22 mouse cellular contexts compared by ENCODE assay signal in genomic region chr5:52221596-52221995, GRCm38 (mm10). TPM values are rescaled to one million over a fixed set of nuclear protein-coding genes. Genes with fewer than 3 reads are reported as not detected.
DNase-seq lines count a peak whose midpoint lies in the region.
"Had no signal": no experiment of that assay in that cellular context is flagged by ENCODE, and none has a peak within 500 bp of the region (broad histone marks: within the 10 kb centered on the region; RNA-seq: fewer than 3 reads in every experiment).

No protein-coding gene starts in this region.

- no peak overlapping the region for H3K4me3 ChIP-seq in heart, embryonic 10.5 days
- H3K4me3 ChIP-seq: embryonic facial prominence, embryonic 10.5 days; embryonic facial prominence, embryonic 12.5 days; forebrain, embryonic 13.5 days; forebrain, embryonic 15.5 days had no signal

- no peaks in the 10 kb centered on the region for H3K27me3 ChIP-seq in heart, embryonic 10.5 days (ENCODE audit: insufficient read depth, poor library complexity, severe bottlenecking)
- H3K27me3 ChIP-seq: CH12.LX; embryonic facial prominence, embryonic 12.5 days; forebrain, embryonic 13.5 days; forebrain, embryonic 15.5 days; Patski had no signal

- 82% methylated on average over 5 of the region's 5 CpGs for WGBS in heart, embryonic 10.5 days

- H3K4me1 ChIP-seq in heart, embryonic 10.5 days: peaks cover 33% of the 10 kb centered on the region

- peak; percentile 72 for DNase-seq in heart, adult 11 months
- no peak for DNase-seq in heart, embryonic 10.5 days (ENCODE audit: low spot score)
- peak; percentile 6 for DNase-seq in kidney, adult 11 months
- DNase-seq in kidney, postnatal 14 days: no peak
- DNase-seq in kidney, adult 9 months: peak; percentile 55
- no peak for DNase-seq in kidney, postnatal 10 days
- DNase-seq: adrenal gland, adult 8-10 months; adrenal gland, postnatal 14 days; adrenal gland, postnatal 36 days; B cell, adult 2 months; cerebellum, adult 11-12 months; cerebellum, adult 2 months; cerebellum, adult 9-10 months; cerebellum, postnatal 10 days; cerebellum, postnatal 25 days had no signal

- no peak overlapping the region for H3K27ac ChIP-seq in heart, embryonic 10.5 days
- H3K27ac ChIP-seq: embryonic facial prominence, embryonic 10.5 days; embryonic facial prominence, embryonic 12.5 days; forebrain, embryonic 13.5 days; forebrain, embryonic 15.5 days had no signal

- no peaks in the 10 kb centered on the region for H3K9me3 ChIP-seq in heart, embryonic 10.5 days
- H3K9me3 ChIP-seq: embryonic facial prominence, embryonic 10.5 days; embryonic facial prominence, embryonic 12.5 days; forebrain, embryonic 13.5 days; forebrain, embryonic 15.5 days; G1E had no signal

- H3K36me3 ChIP-seq in heart, embryonic 10.5 days: no peaks in the 10 kb centered on the region
- H3K36me3 ChIP-seq: embryonic facial prominence, embryonic 10.5 days; embryonic facial prominence, embryonic 12.5 days; forebrain, embryonic 15.5 days; G1E had no signal

RNA-seq across cellular contexts. Expression of gene Dhx15, which starts 31.3 kb away (rescaled TPM):
- polyA plus RNA-seq in heart, embryonic 10.5 days (2016; fragmentation: Nextera tagmentation; extraction: Ambion mirVana): 114 and 139 TPM in 2 replicates

Comparison
In these comparisons a context has a peak if more than half of its experiments do, and no peak if none do; other contexts are left out.
1. DNase-seq: peak in heart, adult 11 months (single experiment), kidney, adult 11 months (single experiment) and kidney, adult 9 months (single experiment); none in heart, embryonic 10.5 days (single experiment), kidney, postnatal 14 days (single experiment) and kidney, postnatal 10 days (single experiment).